Mouse (Mus musculus): ENCODE measurements around the gene Ffar1.

- TF ChIP-seq CTCF (IDR thresholded peaks at IDR 0.05; ENCODE audit: control insufficient read depth, insufficient read depth, low read length), result no peak
- TF ChIP-seq POLR2A (IDR thresholded peaks at IDR 0.05; ENCODE audit: borderline replicate concordance, control insufficient read depth, low read depth, low read length), result no peak
Observed at GRCm38 (mm10) chr7:30890681-30891080, 29.3 kb upstream of the Ffar1 start.
